Mouse (Mus musculus) heart, adult 11 months (tissue): ENCODE measurements at regions not wholly inside any gene's neighbourhood (a gene's known extent, or its start where the extent isn't known, plus 50 kb on each side); places are given as distances from the start of the nearest gene placed in this dataset.
A peak's percentile ranks its signal among the peaks of the same experiment; 100 is the strongest.

ENCODE experiments used
- DNase-seq: peaks from one replicate; pipeline ENCODE4 v3.0.0; 2022

DNA sequence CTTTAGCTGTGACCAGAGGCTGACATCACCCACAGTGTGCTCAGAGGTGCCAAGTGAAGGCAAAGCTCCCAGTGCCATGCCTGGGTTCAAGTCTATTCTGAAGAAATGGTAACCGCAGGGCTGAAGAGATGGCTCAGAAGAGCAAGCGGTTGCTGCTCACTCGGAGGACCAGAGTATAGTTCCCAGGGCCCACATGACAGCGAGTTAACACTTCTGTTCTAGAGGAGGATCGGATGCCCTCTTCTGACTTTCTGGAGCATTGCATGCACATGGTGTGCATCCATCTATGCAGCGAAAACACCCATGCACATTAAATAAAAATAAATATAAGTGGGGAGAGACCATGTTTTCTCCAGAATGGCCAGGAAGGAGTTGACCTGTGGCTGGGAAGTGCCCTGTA lies 209.5 kb downstream of the Sorl1 start:
- peak; percentile 62 for DNase-seq

DNA sequence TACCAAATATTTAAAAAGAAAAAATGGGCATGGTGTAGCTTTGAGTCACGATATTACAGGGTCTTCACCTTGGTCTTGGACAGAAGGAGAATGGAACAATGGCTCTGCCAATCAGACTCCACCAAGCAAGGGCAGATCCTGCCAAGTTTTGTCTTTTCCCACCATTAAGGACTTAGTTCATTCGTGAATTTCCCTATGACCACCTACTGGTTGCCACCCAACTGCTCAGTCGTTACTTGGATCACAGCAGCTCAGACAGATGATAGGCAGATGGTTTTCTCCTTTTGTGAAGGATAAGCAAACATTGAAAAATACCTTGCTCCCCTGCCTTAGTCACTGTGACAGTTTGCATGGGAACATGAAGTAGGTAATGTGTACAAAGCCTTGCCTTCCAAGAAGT lies 210.2 kb downstream of the Sorl1 start:
- peak; percentile 17 for DNase-seq

DNA sequence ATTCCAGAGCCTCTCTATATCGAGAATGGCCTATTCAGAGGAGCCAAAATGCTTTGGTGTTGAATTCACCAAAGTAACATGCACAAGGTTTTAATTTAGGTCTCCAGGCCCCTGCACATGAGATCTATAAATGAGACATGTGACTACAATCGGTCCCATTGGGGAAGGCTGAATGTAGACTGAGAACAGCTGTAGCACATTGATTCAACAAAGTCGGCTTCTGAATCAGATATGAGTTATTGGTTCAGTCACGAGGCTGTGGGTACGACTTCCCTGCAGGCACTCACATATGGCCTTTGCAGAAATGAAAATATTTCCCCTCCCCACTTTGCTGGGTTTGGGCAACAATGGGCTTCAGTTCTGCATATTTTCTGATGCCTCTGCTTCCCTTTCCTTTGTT lies 211.6 kb downstream of the Sorl1 start:
- DNase-seq = peak; percentile 48

DNA sequence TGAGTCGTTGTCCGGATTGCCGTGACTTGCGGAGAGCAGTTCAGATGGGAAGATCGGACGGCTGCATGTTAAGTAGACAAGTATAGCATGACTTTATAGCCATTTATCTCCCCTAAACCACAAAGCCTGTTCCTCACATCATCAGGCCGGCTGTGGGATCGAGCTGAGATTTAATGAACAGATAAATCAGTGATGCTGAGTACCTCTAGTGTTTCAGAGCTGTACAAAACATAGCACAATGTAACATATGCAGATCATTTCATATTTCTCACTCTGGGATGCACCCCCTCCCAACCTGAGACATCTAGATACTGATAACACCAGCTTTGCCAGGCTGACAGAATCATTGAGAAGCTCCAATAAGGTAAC lies 223.5 kb downstream of the Sorl1 start:
- peak; percentile 76 for DNase-seq

DNA sequence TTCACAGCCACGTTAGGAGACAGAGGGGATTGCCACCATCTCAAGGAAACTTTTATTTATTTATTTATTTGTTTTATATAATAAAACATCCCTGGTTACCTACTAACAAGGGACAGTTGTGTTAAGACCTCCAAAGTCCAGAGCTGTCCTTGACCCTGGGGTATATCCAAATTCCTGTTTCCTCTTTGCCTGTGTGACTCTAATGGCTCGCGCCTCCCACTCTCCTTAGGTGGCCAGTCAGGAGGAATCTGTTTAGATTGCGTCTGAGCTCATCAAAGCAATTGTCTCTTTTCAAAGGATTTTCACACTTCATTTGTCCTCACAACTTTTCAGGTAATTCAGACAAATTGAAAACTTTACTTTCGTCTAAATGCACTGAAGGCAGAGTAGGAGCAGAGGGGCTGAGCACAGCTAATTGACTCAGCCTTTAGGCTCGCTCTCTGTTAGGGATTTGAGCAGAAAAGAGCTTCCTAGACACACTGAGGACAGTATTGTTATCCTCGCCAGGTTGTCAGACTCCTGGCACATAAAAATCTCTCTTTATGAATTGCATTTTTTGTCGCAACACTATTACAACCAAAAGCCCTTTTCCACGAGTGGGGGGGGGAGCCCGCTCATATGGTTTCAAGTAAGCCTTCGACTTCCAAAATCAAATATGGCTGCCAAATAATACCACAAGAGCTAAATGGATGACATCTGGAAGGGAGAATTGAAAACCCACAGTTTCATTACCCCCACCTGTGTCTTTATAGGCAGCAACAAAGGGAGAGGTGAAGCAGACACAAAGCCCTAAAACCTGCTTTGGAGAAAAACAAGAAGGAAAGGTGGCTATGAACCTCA lies 224.1 kb downstream of the Sorl1 start:
- DNase-seq = peak; percentile 65

DNA sequence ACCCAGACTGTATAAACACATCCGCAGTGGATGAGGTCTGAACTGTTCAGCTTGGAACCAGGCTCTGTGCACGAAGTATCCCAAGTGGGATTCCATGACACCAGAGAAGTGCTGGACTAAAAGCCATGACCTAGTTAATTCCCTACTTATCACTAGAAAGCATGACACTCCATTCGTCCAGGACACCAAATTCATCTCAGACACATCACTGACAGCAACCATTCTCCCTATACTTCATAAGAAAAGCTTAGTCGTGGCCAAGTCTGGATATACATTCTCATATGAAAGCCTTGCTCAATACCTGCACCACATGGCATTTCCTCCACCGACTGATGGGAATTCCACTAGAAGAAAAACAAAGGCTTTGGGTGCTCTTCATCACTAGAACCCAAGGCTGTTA lies 229.0 kb downstream of the Sorl1 start:
- DNase-seq = peak; percentile 17

DNA sequence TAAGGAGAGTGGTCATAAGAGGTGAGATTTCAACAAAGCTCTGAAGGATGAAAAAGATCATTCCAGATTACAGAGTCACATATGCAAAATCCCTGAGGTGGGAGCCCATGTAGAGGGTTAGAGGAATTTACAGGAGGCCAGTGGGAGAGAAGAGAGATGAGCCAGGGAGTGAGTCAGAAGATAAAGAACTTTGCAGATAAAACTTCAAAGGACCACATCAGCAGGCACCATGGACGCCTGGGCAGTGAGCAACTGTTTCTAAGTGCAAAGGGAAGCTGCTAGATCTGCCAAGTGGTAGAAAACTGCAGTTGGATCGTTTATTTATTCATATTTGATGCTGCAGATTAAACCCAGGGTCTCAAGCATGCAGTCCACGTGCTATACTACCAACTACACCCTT lies 231.3 kb downstream of the Sorl1 start:
- peak; percentile 70 for DNase-seq

DNA sequence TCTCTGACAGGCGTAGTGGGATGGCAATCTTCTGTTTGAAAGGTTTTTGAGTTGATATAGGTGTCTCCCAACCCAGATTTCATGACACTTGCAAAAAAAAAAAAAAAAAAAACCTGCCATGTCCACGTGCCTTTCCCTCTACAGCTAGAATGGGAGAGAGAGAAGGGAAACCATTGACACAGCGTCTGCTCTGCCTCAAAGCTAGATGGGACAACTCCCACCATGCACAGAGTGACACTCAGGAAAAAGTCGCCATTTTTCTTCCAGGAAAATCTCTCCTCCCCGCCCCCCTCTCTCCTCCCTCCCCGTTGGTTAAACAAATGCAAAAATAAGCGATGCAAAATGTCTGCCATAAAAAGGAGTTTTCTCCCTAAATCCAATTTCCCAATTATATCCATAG lies 232.9 kb downstream of the Sorl1 start:
- no peak for DNase-seq

DNA sequence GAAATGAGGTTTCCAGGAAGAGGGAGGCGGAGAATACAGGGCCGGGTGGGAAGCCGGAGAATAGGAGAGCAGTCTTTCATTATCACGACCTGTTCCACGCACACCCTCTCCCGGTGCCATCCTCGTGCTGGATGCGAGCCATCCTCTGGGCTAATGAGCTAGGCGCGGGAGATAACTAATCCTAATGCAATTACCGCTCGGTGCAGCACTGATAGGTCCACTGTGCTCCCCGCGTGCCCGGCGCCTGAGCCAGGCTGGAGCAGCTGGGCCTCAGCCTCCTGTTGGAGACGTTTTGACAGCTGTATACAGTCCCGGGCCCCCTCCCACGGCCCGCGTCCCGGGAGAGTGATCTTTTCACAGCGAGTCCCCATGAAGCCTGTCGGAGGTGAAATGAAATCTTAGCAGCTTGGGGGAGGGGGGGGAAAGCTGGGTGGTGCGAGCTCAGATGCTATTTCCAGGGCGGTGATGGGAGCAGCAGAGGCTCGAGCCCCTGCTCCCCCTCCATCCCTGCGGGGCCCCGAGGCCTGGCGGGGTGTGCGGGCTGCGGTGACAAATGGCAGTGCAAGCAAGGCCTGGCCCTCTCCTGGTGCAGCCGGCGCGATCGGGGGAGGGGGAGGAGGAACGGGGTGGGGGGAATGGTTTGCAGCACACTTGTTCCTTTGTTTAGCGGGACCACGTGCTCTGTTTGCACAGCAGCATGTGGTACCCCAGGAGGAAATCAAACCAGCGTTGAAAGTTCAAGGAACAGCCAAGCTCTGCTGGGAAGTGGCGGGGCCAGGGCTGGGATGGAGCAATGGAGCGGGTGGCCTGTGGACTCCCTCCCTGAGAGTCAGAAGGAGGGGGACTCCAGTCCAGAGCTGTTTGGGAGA lies 233.6 kb downstream of the Sorl1 start:
- DNase-seq = peak; percentile 99

DNA sequence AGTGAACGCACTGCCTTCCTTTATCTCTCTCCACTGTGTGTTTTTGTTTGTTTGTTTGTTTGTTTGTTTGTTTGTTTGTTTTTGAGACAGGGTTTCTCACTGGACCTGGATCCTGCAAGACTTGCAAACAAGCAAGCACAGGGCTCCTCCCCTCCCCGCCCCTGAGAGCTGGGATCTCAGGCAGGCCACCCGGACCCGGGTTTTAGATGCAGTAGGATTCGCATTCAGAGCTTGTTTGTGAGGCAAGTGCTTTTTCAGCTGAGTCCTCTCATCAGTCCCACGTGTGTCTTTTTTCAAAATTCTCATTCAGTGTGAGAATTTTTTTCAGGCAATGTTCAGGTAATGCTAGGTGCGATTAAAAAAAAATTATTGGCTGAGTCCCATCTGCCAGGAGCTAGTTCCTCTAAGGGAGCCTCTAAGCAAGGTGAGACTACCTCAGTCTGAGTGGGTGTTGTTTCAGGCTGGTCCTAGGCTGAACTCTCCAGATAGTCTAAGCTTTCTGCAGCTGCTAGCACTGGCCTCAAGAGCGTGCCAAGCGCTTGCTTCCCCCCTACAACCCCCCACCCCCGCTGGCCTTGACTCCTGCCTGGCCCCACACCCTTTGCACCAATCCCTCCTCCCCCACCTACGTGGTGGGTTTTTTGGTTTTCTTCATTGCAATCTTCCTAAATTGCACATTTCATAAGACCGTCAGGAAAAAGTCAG lies 234.4 kb downstream of the Sorl1 start:
- DNase-seq = peak; percentile 90

DNA sequence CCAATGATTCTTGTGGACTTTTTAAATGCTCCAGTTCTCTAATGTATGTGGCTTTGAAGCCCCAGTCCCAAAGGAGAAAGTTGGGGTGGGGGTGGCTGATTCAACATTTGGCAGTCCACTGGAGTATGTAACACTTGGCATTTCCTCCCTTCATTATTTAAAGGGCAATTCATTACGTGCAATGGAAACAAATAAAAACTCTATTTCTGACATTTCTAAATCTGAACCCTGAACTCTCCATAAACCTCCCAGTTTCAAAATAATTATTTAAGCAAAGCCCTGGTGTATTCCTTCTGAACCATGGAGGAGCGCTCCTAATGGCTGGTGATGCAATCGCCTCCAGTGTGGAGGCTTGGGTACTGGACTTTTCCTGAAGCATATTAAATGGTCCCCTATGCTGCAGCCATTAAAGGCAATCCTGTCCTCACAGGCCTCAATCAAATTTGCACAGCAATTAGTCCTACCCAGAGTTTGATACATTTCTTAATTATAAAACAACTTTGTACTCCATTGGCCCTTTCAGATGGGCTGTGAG lies 235.4 kb downstream of the Sorl1 start:
- DNase-seq = peak; percentile 80

DNA sequence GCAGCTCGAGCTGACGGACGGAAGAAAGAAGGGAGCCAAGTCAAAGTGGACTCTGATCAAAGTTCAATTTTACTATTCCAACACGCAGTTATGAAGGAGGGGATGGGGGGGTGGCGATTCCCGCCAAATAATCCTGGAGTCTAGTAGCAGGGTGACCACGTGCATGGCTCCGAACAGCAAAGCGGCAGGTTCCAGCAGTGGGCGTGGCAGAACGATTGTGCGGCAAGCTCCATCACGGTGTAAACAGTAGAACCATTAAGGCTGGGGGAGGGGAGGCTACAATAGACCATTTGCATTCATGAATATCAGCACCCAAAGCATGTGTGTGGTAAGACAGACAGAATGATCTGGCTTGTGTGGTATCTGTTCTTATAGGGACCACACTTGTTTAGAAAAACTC lies 237.6 kb downstream of the Sorl1 start:
- DNase-seq = peak; percentile 79

DNA sequence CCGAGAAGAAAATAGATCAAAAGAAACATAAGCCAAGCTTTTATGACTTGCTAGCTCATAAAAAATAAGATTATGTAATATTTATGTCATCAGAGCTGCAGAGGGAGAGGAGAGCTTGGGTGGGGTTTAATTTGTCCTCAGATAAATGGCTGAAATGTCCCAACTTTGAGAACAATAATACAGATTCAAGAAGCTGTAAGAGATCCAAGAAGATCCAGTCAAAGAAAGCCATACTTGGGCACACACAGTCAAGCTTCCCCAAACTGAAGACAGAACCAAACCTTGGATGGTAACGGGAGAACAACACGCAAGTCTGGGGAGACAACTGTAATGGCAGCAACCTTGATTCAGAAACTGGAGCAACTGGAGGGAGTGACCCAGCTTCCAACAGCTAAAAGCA lies 243.6 kb downstream of the Sorl1 start:
- peak; percentile 55 for DNase-seq

DNA sequence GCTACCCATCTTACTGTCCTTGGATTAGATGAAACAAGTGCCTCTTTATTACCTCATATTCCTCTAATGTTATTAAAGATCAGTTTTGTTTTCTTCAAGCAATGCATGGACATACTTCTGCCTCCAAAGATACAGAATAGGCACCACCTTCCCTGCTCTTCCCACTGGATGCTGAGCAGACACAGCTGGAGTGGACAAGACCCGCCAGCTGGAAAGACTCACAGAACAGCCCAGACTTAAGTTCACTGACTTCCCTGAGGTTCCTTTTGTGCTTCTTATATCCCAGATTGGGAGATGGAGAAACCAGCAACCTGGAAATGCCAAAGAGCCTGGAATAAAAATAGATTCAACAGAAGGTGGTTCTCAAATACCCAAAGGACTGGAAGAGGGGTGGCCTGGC lies 245.0 kb downstream of the Sorl1 start:
- peak; percentile 94 for DNase-seq

DNA sequence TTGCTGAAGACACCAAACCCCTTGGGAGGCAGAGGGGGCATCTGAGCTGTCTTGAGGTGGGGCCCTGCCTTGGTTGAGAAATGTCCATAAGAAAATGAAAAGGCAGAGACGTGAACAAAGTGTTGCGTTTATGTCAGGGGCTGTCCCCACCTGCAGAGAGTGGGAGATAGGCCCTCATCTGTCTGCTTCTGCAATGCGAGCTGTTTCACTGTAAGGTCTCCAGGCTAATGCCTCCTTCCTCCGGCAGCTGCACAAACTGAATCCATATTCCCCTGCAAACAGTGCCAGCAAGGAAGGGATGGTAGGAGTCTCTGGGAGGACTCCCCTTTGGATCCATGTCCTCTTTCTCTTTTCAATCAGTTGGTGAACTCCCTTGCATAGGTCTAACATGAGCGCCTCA lies 263.0 kb downstream of the Sorl1 start:
- DNase-seq = peak; percentile 84

DNA sequence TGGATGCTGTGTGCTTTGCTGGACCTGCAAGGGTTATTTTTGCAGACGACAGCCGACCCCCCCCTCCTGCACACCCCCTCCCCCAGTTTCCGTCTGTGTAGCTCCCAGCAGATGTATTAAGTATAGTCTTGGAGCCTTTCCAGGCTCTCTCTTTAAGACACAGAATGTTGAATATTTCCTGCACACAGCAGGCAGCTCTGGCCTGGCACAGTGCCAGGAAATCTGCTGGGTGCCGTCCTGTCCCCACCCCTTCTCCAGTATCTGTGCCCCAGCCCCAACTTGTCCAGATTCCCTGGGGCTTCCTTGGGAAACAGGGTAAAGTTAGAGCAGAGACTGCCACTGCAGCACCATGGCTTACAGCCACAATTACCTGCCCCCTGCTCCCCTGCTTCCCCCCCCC lies 263.4 kb downstream of the Sorl1 start:
- DNase-seq = peak; percentile 93

DNA sequence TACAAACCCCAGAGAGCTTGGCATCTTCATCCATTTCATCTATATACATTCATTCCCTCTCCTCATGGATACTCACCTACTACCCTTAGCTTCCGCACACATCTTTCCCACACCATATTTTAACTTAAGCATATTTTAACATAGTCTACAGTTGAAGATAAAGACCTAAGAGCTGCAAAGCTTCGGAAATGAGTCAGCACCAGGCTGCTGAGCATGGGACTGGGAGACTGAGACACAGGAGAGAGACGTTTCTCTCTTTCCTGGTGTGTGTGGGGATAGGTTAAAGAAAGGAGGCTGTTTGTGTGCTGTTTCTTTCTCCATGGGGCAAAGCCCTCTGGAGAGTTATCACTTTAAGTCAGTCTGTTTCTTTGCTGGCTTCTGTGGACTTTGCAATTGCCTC lies 264.3 kb downstream of the Sorl1 start:
- DNase-seq = peak; percentile 9

DNA sequence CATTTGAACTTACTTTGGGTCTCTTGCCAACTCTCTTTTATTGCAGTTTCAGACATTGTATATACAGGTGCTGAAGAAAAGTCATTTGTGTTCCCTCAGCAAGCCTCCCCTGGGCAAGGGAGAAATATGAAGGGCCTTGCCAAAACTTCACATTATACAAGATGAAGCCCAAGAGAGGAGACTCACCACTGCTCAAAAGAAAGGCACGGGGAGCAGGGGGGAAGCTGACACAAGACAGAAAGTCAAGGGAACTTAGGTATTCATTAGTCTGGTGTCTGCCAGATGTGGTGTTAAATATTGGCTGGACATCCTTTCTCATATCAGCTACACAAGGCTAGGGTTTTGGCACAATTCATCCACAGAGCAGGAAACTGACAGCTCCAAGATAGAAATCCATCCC lies 272.0 kb downstream of the Sorl1 start:
- DNase-seq = no peak

DNA sequence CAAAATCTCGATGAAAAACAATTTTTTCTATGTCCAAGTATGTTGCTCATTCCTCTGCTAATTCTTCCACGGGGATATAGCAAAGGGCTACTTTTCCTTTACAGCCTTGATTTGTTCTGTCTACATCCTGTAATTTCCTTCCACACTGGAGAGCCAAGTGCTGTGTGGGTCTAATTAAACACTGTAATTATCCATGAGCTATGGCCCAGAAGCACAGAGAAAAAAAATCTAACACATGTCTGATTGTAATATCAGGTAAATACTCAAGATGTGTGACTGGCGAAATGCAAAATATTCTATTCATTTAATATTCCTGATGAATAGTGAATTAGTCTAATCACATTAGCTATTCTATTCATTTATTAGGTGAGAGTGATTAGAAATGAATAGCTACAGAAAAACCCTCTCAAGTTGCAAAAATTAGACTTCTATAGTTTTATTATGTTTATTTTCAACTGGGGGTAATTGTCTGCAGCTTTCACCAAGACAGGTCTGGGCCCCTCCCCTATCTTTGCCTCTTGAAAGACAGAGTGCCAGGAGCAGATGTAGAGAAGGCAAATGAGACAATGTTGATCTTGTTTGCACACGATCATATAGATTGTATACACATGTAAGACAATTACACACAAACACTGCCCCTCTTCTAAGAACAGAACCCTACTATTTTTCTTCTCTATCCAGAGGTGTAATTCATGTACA lies 274.3 kb downstream of the Sorl1 start:
- no peak for DNase-seq

DNA sequence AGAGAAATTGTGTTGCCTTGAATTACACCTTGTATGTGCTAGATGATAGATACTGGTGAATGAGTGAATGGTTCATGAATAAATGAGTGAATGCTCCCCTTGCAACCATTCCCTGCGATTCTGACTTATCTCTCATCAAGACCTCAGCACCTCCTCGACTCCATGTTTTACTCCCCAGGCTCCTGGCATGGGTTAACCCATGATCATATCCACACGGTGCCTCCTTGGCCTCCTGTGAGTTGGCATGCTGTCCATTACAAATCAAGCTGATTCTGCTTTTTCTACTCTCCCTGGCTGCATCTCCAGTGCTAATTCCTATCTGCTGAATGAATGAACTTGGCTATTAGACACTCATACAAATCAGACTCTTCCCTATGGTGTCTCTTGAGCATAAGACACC lies 279.5 kb downstream of the Sorl1 start:
- peak; percentile 36 for DNase-seq

DNA sequence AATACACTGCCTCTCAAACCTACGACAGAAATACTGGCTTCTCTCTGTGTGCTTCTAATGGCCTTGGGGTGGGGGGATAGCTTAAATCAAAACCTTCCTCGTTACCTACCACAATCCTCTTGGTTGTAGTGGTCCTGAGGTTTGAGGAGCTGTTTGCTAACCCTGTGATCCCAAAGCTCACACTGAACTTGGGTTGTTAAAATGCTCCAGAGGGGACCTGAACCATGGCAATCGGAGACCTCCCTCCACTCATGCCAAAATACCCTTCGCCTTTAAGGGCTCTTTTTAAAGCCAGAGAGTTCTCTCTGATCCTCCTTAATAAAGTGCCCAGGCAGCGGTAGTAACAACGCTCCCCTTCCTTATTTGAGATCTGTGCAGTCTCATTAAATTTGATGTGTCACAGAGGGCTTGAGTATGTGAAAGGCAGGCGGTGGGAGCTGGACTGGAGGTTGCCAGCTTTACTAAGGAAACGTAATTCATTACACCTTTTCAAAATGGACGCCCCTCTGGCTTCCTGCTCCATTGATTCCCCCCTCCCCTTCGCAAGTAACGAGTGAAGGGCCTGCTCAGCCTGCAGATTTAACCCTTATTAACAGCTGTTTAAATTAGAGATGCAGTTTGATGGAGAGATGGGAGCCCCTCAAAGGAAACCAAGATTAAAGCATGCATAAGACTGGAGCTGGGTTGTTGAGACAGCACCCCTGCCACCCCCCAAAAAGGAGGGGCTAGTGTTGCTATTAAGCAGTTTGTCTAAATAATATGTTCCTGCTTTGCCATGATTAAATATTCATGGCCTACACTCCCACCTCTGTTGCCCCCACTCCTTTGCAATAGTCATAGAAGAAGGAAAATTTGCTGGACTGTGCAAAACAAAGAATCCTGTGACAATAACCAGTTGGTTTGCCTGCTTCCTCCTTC lies 289.4 kb downstream of the Sorl1 start:
- peak; percentile 83 for DNase-seq
